Mouse (Mus musculus): ENCODE data around the gene Kcnb1.

DNA sequence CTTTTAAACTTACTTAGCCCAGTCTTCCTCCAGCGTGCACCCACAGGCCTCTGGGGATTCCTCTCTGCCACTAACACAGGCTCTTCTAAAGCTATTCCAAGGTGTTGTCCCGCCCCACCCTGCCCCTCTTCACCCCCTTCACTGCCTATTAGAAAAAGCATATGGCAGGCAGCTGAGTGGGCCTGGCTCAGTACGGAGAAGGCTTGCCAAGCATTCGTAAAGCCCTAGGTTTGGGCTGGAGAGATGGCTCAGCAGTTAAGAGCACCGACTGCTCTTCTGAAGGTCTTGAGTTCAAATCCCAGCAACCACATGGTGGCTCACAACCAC, 43.0 kb upstream of the Kcnb1 start:
- TF ChIP-seq CTCF (conservative IDR thresholded peaks at IDR 0.05; ENCODE audit: low read length) (no peak), POU5F1 (IDR thresholded peaks at IDR 0.05; ENCODE audit: borderline replicate concordance, low read length) (no peak)
